Mouse (Mus musculus): ENCODE data around the gene Nuak2. TPM values are rescaled to one million over a fixed set of nuclear protein-coding genes. Genes with fewer than 3 reads are reported as not detected.
A peak's percentile ranks its signal among the peaks of the same experiment; 100 is the strongest.

The Nuak2 gene
- polyA plus RNA-seq, 1 experiment from 2014 or later, result 3.6 TPM

GRCm38 (mm10) chr1:132372354-132372753 lies 56.4 kb downstream of the Nuak2 start:
- peak overlapping the region; percentile 93 for H3K27ac ChIP-seq (ENCODE audit: low read length)
- 73% methylated on average over 5 of the region's 5 CpGs for WGBS (ENCODE audit: insufficient replicate concordance)
- H3K9ac ChIP-seq (ENCODE audit: low read depth, low read length), result peak overlapping the region; percentile 50

GRCm38 (mm10) chr1:132372896-132373534 lies 57.1 kb downstream of the Nuak2 start:
- no peak for ATAC-seq (ENCODE audit: low read depth)
- H3K4me3 ChIP-seq (ENCODE audit: low read depth, low read length), result no peak overlapping the region; the same call in none of the 2 replicates
- H3K27ac ChIP-seq (ENCODE audit: low read length), result peak overlapping the region; percentile 93
- peaks cover 95% of the 10 kb centered on the region for H3K4me1 ChIP-seq (ENCODE audit: control insufficient read depth, low read depth, low read length)
- no peaks in the 10 kb centered on the region for H3K9me3 ChIP-seq (replicated peaks; ENCODE audit: control insufficient read depth, low read length)
- H3K4me2 ChIP-seq (ENCODE audit: low read depth, low read length), result peak overlapping the region; percentile 64
- peaks cover 19% of the 10 kb centered on the region for H3K36me3 ChIP-seq (ENCODE audit: control insufficient read depth, insufficient read depth)
- 78% methylated on average over 6 of the region's 6 CpGs for WGBS (ENCODE audit: insufficient replicate concordance)
- no peaks in the 10 kb centered on the region for H3K27me3 ChIP-seq (ENCODE audit: control insufficient read depth, insufficient read depth, low read depth, low read length)
- H3K9ac ChIP-seq (ENCODE audit: low read depth, low read length), result peak overlapping the region; percentile 50

More at GRCm38 (mm10) chr1:132372354-132372753, 56.4 kb downstream of the Nuak2 start:
- Histone ChIP-seq H3K36me3 (ENCODE audit: control insufficient read depth, insufficient read depth) (peaks cover 19% of the 10 kb centered on the region), H3K27me3 (ENCODE audit: control insufficient read depth, insufficient read depth, low read depth, low read length) (no peaks in the 10 kb centered on the region), H3K4me1 (ENCODE audit: control insufficient read depth, low read depth, low read length) (peaks cover 89% of the 10 kb centered on the region), H3K9me3 (replicated peaks; ENCODE audit: control insufficient read depth, low read length) (no peaks in the 10 kb centered on the region), H3K4me3 (ENCODE audit: low read depth, low read length) (no peak overlapping the region), H3K4me2 (ENCODE audit: low read depth, low read length) (no peak overlapping the region)
- no peak for ATAC-seq (ENCODE audit: low read depth)

GRCm38 (mm10) chr1:132374140-132374872 lies 58.4 kb downstream of the Nuak2 start:
- peak overlapping the region; percentile 93 for H3K27ac ChIP-seq (ENCODE audit: low read length)
- peak overlapping the region; percentile 31 for H3K4me3 ChIP-seq (ENCODE audit: low read depth, low read length)
- H3K36me3 ChIP-seq (ENCODE audit: control insufficient read depth, insufficient read depth), result peaks cover 28% of the 10 kb centered on the region
- H3K4me1 ChIP-seq (ENCODE audit: control insufficient read depth, low read depth, low read length), result peaks cover 99% of the 10 kb centered on the region
- no peaks in the 10 kb centered on the region for H3K9me3 ChIP-seq (replicated peaks; ENCODE audit: control insufficient read depth, low read length)
- peak overlapping the region; percentile 50 for H3K9ac ChIP-seq (ENCODE audit: low read depth, low read length)
- no peaks in the 10 kb centered on the region for H3K27me3 ChIP-seq (ENCODE audit: control insufficient read depth, insufficient read depth, low read depth, low read length)
- peak overlapping the region; percentile 64 for H3K4me2 ChIP-seq (ENCODE audit: low read depth, low read length)
- 12% methylated on average over 5 of the region's 5 CpGs for WGBS (ENCODE audit: insufficient replicate concordance)
- ATAC-seq (ENCODE audit: low read depth), result peak; percentile 87

- WGBS (ENCODE audit: insufficient replicate concordance), result 36% methylated on average over 3 of the region's 3 CpGs
- H3K27me3 ChIP-seq (ENCODE audit: control insufficient read depth, insufficient read depth, low read depth, low read length), result no peaks in the 10 kb centered on the region
- H3K9me3 ChIP-seq (replicated peaks; ENCODE audit: control insufficient read depth, low read length), result no peaks in the 10 kb centered on the region
- H3K9ac ChIP-seq (ENCODE audit: low read depth, low read length), result peak overlapping the region; percentile 50
- peak overlapping the region; percentile 31 for H3K4me3 ChIP-seq (ENCODE audit: low read depth, low read length)
- H3K4me2 ChIP-seq (ENCODE audit: low read depth, low read length), result peak overlapping the region; percentile 64
- H3K4me1 ChIP-seq (ENCODE audit: control insufficient read depth, low read depth, low read length), result peaks cover 100% of the 10 kb centered on the region
- peak overlapping the region; percentile 93 for H3K27ac ChIP-seq (ENCODE audit: low read length)
- peaks cover 32% of the 10 kb centered on the region for H3K36me3 ChIP-seq (ENCODE audit: control insufficient read depth, insufficient read depth)
- ATAC-seq (ENCODE audit: low read depth), result no peak
Observed at GRCm38 (mm10) chr1:132374873-132375244, 58.9 kb downstream of the Nuak2 start.

GRCm38 (mm10) chr1:132375256-132375655 lies 59.3 kb downstream of the Nuak2 start:
- Histone ChIP-seq H3K4me3 (ENCODE audit: low read depth, low read length) (peak overlapping the region; percentile 31), H3K4me2 (ENCODE audit: low read depth, low read length) (peak overlapping the region; percentile 64), H3K9me3 (replicated peaks; ENCODE audit: control insufficient read depth, low read length) (no peaks in the 10 kb centered on the region), H3K27ac (ENCODE audit: low read length) (peak overlapping the region; percentile 93), H3K27me3 (ENCODE audit: control insufficient read depth, insufficient read depth, low read depth, low read length) (no peaks in the 10 kb centered on the region), H3K4me1 (ENCODE audit: control insufficient read depth, low read depth, low read length) (peaks cover 100% of the 10 kb centered on the region), H3K36me3 (ENCODE audit: control insufficient read depth, insufficient read depth) (peaks cover 31% of the 10 kb centered on the region), H3K9ac (ENCODE audit: low read depth, low read length) (peak overlapping the region; percentile 50)
- 25% methylated on average over 4 of the region's 4 CpGs for WGBS (ENCODE audit: insufficient replicate concordance)
- 0 out of 2 replicates have a peak, but pooled peaks have one; percentile 12 for ATAC-seq (ENCODE audit: low read depth)

DNA sequence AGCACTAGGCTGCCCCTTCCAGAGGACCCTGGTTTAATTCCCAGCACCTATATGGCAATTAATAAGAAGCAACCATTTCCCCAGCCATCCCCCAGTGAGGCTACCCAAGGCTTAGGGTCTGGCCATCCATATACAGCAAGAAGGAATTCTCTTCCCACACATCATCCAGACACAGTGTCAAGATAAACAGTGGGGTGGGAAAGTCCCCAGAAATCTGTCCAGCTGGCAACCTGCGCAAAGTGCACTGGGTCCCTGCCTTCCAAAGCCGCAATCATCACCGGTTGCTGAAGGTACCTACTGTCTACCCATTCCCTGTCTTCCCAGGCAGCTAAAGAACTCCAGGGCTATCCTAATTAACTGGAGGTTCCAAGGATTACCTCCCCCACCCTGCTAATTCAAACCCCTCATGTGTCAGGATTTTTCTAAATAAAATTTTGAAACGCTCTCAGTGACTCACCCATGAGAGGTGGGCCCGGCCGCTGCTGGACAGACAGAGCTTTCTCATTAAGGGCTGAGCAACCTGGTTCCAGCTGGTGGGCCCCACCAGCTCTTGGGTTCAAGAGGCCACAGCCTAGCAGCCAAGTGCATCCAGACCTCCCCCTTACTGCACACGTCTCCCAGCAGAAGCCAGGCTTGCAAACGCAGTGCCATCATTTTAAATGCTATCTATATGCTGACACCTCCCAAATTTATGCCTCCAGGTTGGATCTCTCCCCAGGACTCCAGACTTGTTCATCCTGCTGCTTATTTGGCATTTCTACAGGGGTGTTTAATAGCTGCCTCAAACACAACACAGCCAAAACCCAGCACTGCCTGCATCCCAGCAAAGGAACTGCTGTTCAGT lies 60.5 kb downstream of the Nuak2 start:
- Histone ChIP-seq H3K4me1 (ENCODE audit: control insufficient read depth, low read depth, low read length) (peaks cover 100% of the 10 kb centered on the region), H3K9ac (ENCODE audit: low read depth, low read length) (peak overlapping the region; percentile 32; the same call in 1 of the 2 replicates), H3K27me3 (ENCODE audit: control insufficient read depth, insufficient read depth, low read depth, low read length) (no peaks in the 10 kb centered on the region), H3K4me3 (ENCODE audit: low read depth, low read length) (peak overlapping the region; percentile 31), H3K36me3 (ENCODE audit: control insufficient read depth, insufficient read depth) (peaks cover 33% of the 10 kb centered on the region), H3K4me2 (ENCODE audit: low read depth, low read length) (peak overlapping the region; percentile 64), H3K9me3 (replicated peaks; ENCODE audit: control insufficient read depth, low read length) (no peaks in the 10 kb centered on the region), H3K27ac (ENCODE audit: low read length) (peak overlapping the region; percentile 93)
- WGBS (ENCODE audit: insufficient replicate concordance), result 87% methylated on average over 8 of the region's 8 CpGs
- ATAC-seq (ENCODE audit: low read depth), result no peak

- H3K27me3 ChIP-seq (ENCODE audit: control insufficient read depth, insufficient read depth, low read depth, low read length), result no peaks in the 10 kb centered on the region
- peak overlapping the region; percentile 93 for H3K27ac ChIP-seq (ENCODE audit: low read length)
- WGBS (ENCODE audit: insufficient replicate concordance), result 58% methylated on average over 7 of the region's 7 CpGs
- peak overlapping the region; percentile 14; the same call in 1 of the 2 replicates for H3K9ac ChIP-seq (ENCODE audit: low read depth, low read length)
- ATAC-seq (ENCODE audit: low read depth), result no peak
- H3K4me3 ChIP-seq (ENCODE audit: low read depth, low read length), result no peak overlapping the region; the same call in 1 of the 2 replicates
- peaks cover 29% of the 10 kb centered on the region for H3K36me3 ChIP-seq (ENCODE audit: control insufficient read depth, insufficient read depth)
- H3K9me3 ChIP-seq (replicated peaks; ENCODE audit: control insufficient read depth, low read length), result no peaks in the 10 kb centered on the region
- H3K4me2 ChIP-seq (ENCODE audit: low read depth, low read length), result peak overlapping the region; percentile 64; the same call in 1 of the 2 replicates
- peaks cover 99% of the 10 kb centered on the region for H3K4me1 ChIP-seq (ENCODE audit: control insufficient read depth, low read depth, low read length)
Observed at GRCm38 (mm10) chr1:132377055-132377365, 61.1 kb downstream of the Nuak2 start.

DNA sequence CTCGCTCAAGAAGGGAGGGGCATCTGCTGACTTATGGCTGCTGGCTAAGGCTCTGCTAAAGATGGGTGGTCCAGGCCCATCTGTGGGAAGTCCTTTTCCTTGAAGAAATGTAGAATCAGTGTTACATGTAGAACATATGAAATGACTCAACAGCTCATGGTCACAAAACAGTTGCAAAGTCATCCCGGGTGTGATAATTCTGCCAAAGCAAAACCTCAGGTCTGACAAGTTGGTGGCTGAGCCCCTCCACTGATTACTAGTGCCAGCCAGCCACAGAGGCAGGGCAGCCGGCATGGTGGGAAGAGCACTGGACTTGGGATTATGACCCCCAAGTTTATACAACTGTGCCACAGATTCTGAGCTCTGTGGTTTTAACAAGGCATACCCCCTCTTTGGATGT lies 61.9 kb downstream of the Nuak2 start:
- no peaks in the 10 kb centered on the region for H3K27me3 ChIP-seq (ENCODE audit: control insufficient read depth, insufficient read depth, low read depth, low read length)
- no peak for ATAC-seq (ENCODE audit: low read depth)
- H3K4me2 ChIP-seq (ENCODE audit: low read depth, low read length), result peak overlapping the region; percentile 26
- H3K9me3 ChIP-seq (replicated peaks; ENCODE audit: control insufficient read depth, low read length), result no peaks in the 10 kb centered on the region
- 38% methylated on average over 3 of the region's 3 CpGs for WGBS (ENCODE audit: insufficient replicate concordance)
- H3K27ac ChIP-seq (ENCODE audit: low read length), result peak overlapping the region; percentile 93
- peaks cover 27% of the 10 kb centered on the region for H3K36me3 ChIP-seq (ENCODE audit: control insufficient read depth, insufficient read depth)
- peaks cover 99% of the 10 kb centered on the region for H3K4me1 ChIP-seq (ENCODE audit: control insufficient read depth, low read depth, low read length)
- no peak overlapping the region for H3K4me3 ChIP-seq (ENCODE audit: low read depth, low read length)
- H3K9ac ChIP-seq (ENCODE audit: low read depth, low read length), result 0 out of 2 replicates have a peak overlapping the region, but pooled peaks have one; percentile 3
